ENCODE assay signal across 24 mouse cellular contexts in genomic region chr6:126618455-126618854, GRCm38 (mm10). TPM values are rescaled to one million over a fixed set of nuclear protein-coding genes. Genes with fewer than 3 reads are reported as not detected.
DNase-seq lines count a peak whose midpoint lies in the region; ATAC-seq and TF ChIP-seq lines count a peak whose summit lies in the region.
"Had no signal": no experiment of that assay in that cellular context is flagged by ENCODE, and none has a peak within 500 bp of the region (broad histone marks: within the 10 kb centered on the region; RNA-seq: fewer than 3 reads in every experiment).

No protein-coding gene starts in this region.

- no peak for TF ChIP-seq CTCF in forebrain, postnatal 0 days (IDR thresholded peaks at IDR 0.05; ENCODE audit: low read depth)

- no peak overlapping the region for H3K27ac ChIP-seq in forebrain, postnatal 0 days (ENCODE audit: low read depth, low read length)
- H3K27ac ChIP-seq in forebrain, embryonic 14.5 days (ENCODE audit: low read depth, low read length) = no peak overlapping the region

- peak; percentile 59 for ATAC-seq in forebrain, postnatal 0 days
- ATAC-seq in forebrain, embryonic 14.5 days = no peak
- peak; percentile 51 for ATAC-seq in frontal cortex, adult (ENCODE audit: low TSS enrichment)
- ATAC-seq: activated CD4-positive, CD25-positive, alpha-beta regulatory T cell, adult 4 months; CD4-positive, CD25-positive, alpha-beta regulatory T cell, adult 4 months; Patski had no signal

- no peak overlapping the region for H3K4me2 ChIP-seq in forebrain, postnatal 0 days (ENCODE audit: low read depth)
- no peak overlapping the region for H3K4me2 ChIP-seq in forebrain, embryonic 14.5 days (ENCODE audit: low read length)

- no peak overlapping the region for H3K9ac ChIP-seq in forebrain, postnatal 0 days
- no peak overlapping the region for H3K9ac ChIP-seq in forebrain, embryonic 14.5 days (ENCODE audit: low read length)

- no peaks in the 10 kb centered on the region for H3K4me1 ChIP-seq in forebrain, postnatal 0 days (ENCODE audit: insufficient read depth)
- H3K4me1 ChIP-seq in forebrain, embryonic 14.5 days (ENCODE audit: control insufficient read depth, insufficient read depth, low read length) = no peaks in the 10 kb centered on the region

- H3K36me3 ChIP-seq in forebrain, postnatal 0 days (ENCODE audit: insufficient read depth) = no peaks in the 10 kb centered on the region
- no peaks in the 10 kb centered on the region for H3K36me3 ChIP-seq in forebrain, embryonic 14.5 days (ENCODE audit: control insufficient read depth, insufficient read depth, low read length)
- H3K36me3 ChIP-seq: G1E had no signal

- no peaks in the 10 kb centered on the region for H3K27me3 ChIP-seq in forebrain, postnatal 0 days (ENCODE audit: insufficient read depth, low read length)
- no peaks in the 10 kb centered on the region for H3K27me3 ChIP-seq in forebrain, embryonic 14.5 days (replicated peaks; ENCODE audit: control insufficient read depth, insufficient read depth, low read length)

- no peak for DNase-seq in forebrain, postnatal 0 days
- DNase-seq in forebrain, embryonic 14.5 days (ENCODE audit: low spot score) = no peak
- DNase-seq in frontal cortex, postnatal 36 days (ENCODE audit: low spot score in 2 of 2) = no peak
- DNase-seq in brain, adult 2 months (ENCODE audit: low read depth, low spot score) = peak; percentile 53
- DNase-seq in cerebellum, adult 8-10 months = no peak
- DNase-seq: adrenal gland, adult 2 months; adrenal gland, adult 8-10 months; adrenal gland, postnatal 10 days; adrenal gland, postnatal 14 days; adrenal gland, postnatal 25 days; adrenal gland, postnatal 36 days; B cell, adult 2 months; cerebellum, adult 11 months; cerebellum, adult 11-12 months; cerebellum, adult 18-20 months; cerebellum, adult 2 months had no signal

- no peaks in the 10 kb centered on the region for H3K9me3 ChIP-seq in forebrain, postnatal 0 days (ENCODE audit: low read length)
- no peaks in the 10 kb centered on the region for H3K9me3 ChIP-seq in forebrain, embryonic 14.5 days (replicated peaks; ENCODE audit: control insufficient read depth, low read length)

- 53% methylated on average over 4 of the region's 4 CpGs for WGBS in forebrain, postnatal 0 days
- WGBS in forebrain, embryonic 14.5 days = 62% methylated on average over 4 of the region's 4 CpGs

- H3K4me3 ChIP-seq in forebrain, postnatal 0 days (ENCODE audit: low read depth, low read length) = no peak overlapping the region
- no peak overlapping the region for H3K4me3 ChIP-seq in forebrain, embryonic 14.5 days (ENCODE audit: low read depth, low read length)

RNA-seq across cellular contexts. Expression of gene Kcna1, which starts 27.7 kb away (rescaled TPM):
- total RNA-seq in forebrain, postnatal 0 days (2014; rRNA removed) = 4.8 and 5.9 TPM in 2 replicates
- 3.6 and 4.4 TPM in 2 replicates for polyA plus RNA-seq in forebrain, postnatal 0 days (2015; fragmentation: Nextera tagmentation; extraction: Ambion mirVana)
- polyA plus RNA-seq in forebrain, embryonic 14.5 days (2014; fragmentation: Nextera tagmentation; extraction: Ambion mirVana) = 2.5 and 2.8 TPM in 2 replicates
- total RNA-seq: CH12.LX, MEL had no signal
- polyA plus RNA-seq: C2C12; CD4-positive, CD25-positive, alpha-beta regulatory T cell, adult 4 months; G1E had no signal
